ENCODE assay signal across 26 mouse cellular contexts in genomic region chr7:111856977-111857376, GRCm38 (mm10).
DNase-seq lines count a peak whose midpoint lies in the region; ATAC-seq and TF ChIP-seq lines count a peak whose summit lies in the region.
"Had no signal": no experiment of that assay in that cellular context is flagged by ENCODE, and none has a peak within 500 bp of the region (broad histone marks: within the 10 kb centered on the region; RNA-seq: fewer than 3 reads in every experiment).

No protein-coding gene starts in this region.

- 71% methylated on average over 5 of the region's 5 CpGs for WGBS in hindbrain, embryonic 10.5 days
- WGBS in hindbrain, embryonic 16.5 days, result 44% methylated on average over 5 of the region's 5 CpGs
- 68% methylated on average over 5 of the region's 5 CpGs for WGBS in embryonic facial prominence, embryonic 15.5 days
- 43% methylated on average over 5 of the region's 5 CpGs for WGBS in midbrain, embryonic 14.5 days

- no peak for ATAC-seq in hindbrain, embryonic 16.5 days
- peak; percentile 68 for ATAC-seq in embryonic facial prominence, embryonic 15.5 days (ENCODE audit: insufficient number of reproducible peaks, low FRiP score, low TSS enrichment, low read depth)
- ATAC-seq in midbrain, embryonic 14.5 days (ENCODE audit: low FRiP score, low TSS enrichment), result no peak; the same call in 1 of the 2 replicates
- ATAC-seq: forebrain, embryonic 15.5 days; intestine, embryonic 16.5 days; liver, embryonic 12.5 days had no signal

- H3K4me2 ChIP-seq in hindbrain, embryonic 16.5 days (ENCODE audit: low read length), result no peak overlapping the region
- H3K4me2 ChIP-seq in embryonic facial prominence, embryonic 15.5 days (replicated peaks), result no peak overlapping the region
- H3K4me2 ChIP-seq in midbrain, embryonic 14.5 days (ENCODE audit: low read length), result no peak overlapping the region
- H3K4me2 ChIP-seq: forebrain, embryonic 15.5 days; heart, embryonic 12.5 days; hindbrain, embryonic 15.5 days; kidney, embryonic 15.5 days; limb, embryonic 13.5 days; liver, embryonic 12.5 days; neural tube, embryonic 13.5 days had no signal

- DNase-seq in hindbrain, embryonic 10.5 days (ENCODE audit: low spot score), result peak; percentile 4
- DNase-seq in brain, embryonic 14.5 days (ENCODE audit: low read depth), result peak; percentile 74
- peak; percentile 65 for DNase-seq in midbrain, embryonic 14.5 days
- DNase-seq in adrenal gland, adult 8-10 months, result no peak
- no peak for DNase-seq in kidney, adult 18-20 months
- DNase-seq: adrenal gland, postnatal 10 days; cerebellum, adult 8-10 months; gastrocnemius, postnatal 14 days; heart, adult 18-20 months; heart, postnatal 10 days; kidney, postnatal 36 days; layer of hippocampus, postnatal 36 days; lung, adult 2 months; lung, postnatal 14 days; right cerebral cortex, postnatal 4 days; thymus, postnatal 14 days had no signal

- no peaks in the 10 kb centered on the region for H3K36me3 ChIP-seq in hindbrain, embryonic 10.5 days
- H3K36me3 ChIP-seq in hindbrain, embryonic 16.5 days (ENCODE audit: control insufficient read depth, insufficient read depth, low read length), result no peaks in the 10 kb centered on the region
- no peaks in the 10 kb centered on the region for H3K36me3 ChIP-seq in embryonic facial prominence, embryonic 15.5 days
- no peaks in the 10 kb centered on the region for H3K36me3 ChIP-seq in midbrain, embryonic 14.5 days (ENCODE audit: control insufficient read depth, insufficient read depth, low read length)
- H3K36me3 ChIP-seq: forebrain, embryonic 15.5 days; heart, embryonic 12.5 days; hindbrain, embryonic 15.5 days; kidney, embryonic 15.5 days; limb, embryonic 13.5 days; liver, embryonic 12.5 days; neural tube, embryonic 13.5 days had no signal

- H3K9me3 ChIP-seq in hindbrain, embryonic 10.5 days, result no peaks in the 10 kb centered on the region
- H3K9me3 ChIP-seq in hindbrain, embryonic 16.5 days (ENCODE audit: control insufficient read depth, low read length), result no peaks in the 10 kb centered on the region
- no peaks in the 10 kb centered on the region for H3K9me3 ChIP-seq in embryonic facial prominence, embryonic 15.5 days (replicated peaks)
- no peaks in the 10 kb centered on the region for H3K9me3 ChIP-seq in midbrain, embryonic 14.5 days (ENCODE audit: control insufficient read depth, low read length)
- H3K9me3 ChIP-seq: forebrain, embryonic 15.5 days; heart, embryonic 12.5 days; hindbrain, embryonic 15.5 days; kidney, embryonic 15.5 days; limb, embryonic 13.5 days; liver, embryonic 12.5 days; neural tube, embryonic 13.5 days had no signal

- H3K4me1 ChIP-seq in hindbrain, embryonic 10.5 days (replicated peaks), result no peaks in the 10 kb centered on the region
- H3K4me1 ChIP-seq in hindbrain, embryonic 16.5 days (ENCODE audit: control insufficient read depth, insufficient read depth, low read depth, low read length), result no peaks in the 10 kb centered on the region
- H3K4me1 ChIP-seq in embryonic facial prominence, embryonic 15.5 days, result no peaks in the 10 kb centered on the region
- no peaks in the 10 kb centered on the region for H3K4me1 ChIP-seq in midbrain, embryonic 14.5 days (ENCODE audit: control insufficient read depth, insufficient read depth, low read length)
- H3K4me1 ChIP-seq: forebrain, embryonic 15.5 days; hindbrain, embryonic 15.5 days; kidney, embryonic 15.5 days; limb, embryonic 13.5 days; liver, embryonic 12.5 days had no signal

- no peak overlapping the region for H3K9ac ChIP-seq in hindbrain, embryonic 16.5 days (ENCODE audit: low read depth, low read length)
- H3K9ac ChIP-seq in embryonic facial prominence, embryonic 15.5 days, result no peak overlapping the region
- no peak overlapping the region for H3K9ac ChIP-seq in midbrain, embryonic 14.5 days (replicated peaks; ENCODE audit: low read length)
- H3K9ac ChIP-seq: forebrain, embryonic 15.5 days; heart, embryonic 12.5 days; hindbrain, embryonic 15.5 days; kidney, embryonic 15.5 days; limb, embryonic 13.5 days; liver, embryonic 12.5 days; neural tube, embryonic 13.5 days had no signal

- TF ChIP-seq POLR2A in brain, embryonic 14.5 days (IDR thresholded peaks at IDR 0.05; ENCODE audit: borderline replicate concordance, extremely low read depth, insufficient read depth, insufficient read length, poor library complexity, severe bottlenecking), result no peak

- no peak overlapping the region for H3K27ac ChIP-seq in hindbrain, embryonic 10.5 days
- H3K27ac ChIP-seq in hindbrain, embryonic 16.5 days (ENCODE audit: low read depth, low read length), result no peak overlapping the region
- no peak overlapping the region for H3K27ac ChIP-seq in embryonic facial prominence, embryonic 15.5 days (replicated peaks)
- H3K27ac ChIP-seq in midbrain, embryonic 14.5 days (replicated peaks; ENCODE audit: low read depth, low read length), result no peak overlapping the region
- H3K27ac ChIP-seq: forebrain, embryonic 15.5 days; hindbrain, embryonic 15.5 days; kidney, embryonic 15.5 days; limb, embryonic 13.5 days; liver, embryonic 12.5 days; neural tube, embryonic 13.5 days had no signal

- no peak for TF ChIP-seq CTCF in brain, embryonic 14.5 days (IDR thresholded peaks at IDR 0.05; ENCODE audit: borderline replicate concordance, extremely low read depth, insufficient read depth, insufficient read length)

- no peak overlapping the region for H3K4me3 ChIP-seq in hindbrain, embryonic 10.5 days
- no peak overlapping the region for H3K4me3 ChIP-seq in hindbrain, embryonic 16.5 days (ENCODE audit: low read length)
- H3K4me3 ChIP-seq in embryonic facial prominence, embryonic 15.5 days (replicated peaks), result no peak overlapping the region
- H3K4me3 ChIP-seq in midbrain, embryonic 14.5 days (replicated peaks; ENCODE audit: low read depth, low read length), result no peak overlapping the region
- H3K4me3 ChIP-seq: forebrain, embryonic 15.5 days; heart, embryonic 12.5 days; hindbrain, embryonic 15.5 days; kidney, embryonic 15.5 days; limb, embryonic 13.5 days; liver, embryonic 12.5 days; neural tube, embryonic 13.5 days had no signal

- H3K27me3 ChIP-seq in hindbrain, embryonic 10.5 days (ENCODE audit: insufficient read depth, poor library complexity, severe bottlenecking), result no peaks in the 10 kb centered on the region
- no peaks in the 10 kb centered on the region for H3K27me3 ChIP-seq in hindbrain, embryonic 16.5 days (replicated peaks; ENCODE audit: control insufficient read depth, insufficient read depth, low read length)
- H3K27me3 ChIP-seq in embryonic facial prominence, embryonic 15.5 days, result no peaks in the 10 kb centered on the region
- no peaks in the 10 kb centered on the region for H3K27me3 ChIP-seq in midbrain, embryonic 14.5 days (ENCODE audit: control insufficient read depth, insufficient read depth, low read length)
- H3K27me3 ChIP-seq: forebrain, embryonic 15.5 days; heart, embryonic 12.5 days; hindbrain, embryonic 15.5 days; kidney, embryonic 15.5 days; limb, embryonic 13.5 days; liver, embryonic 12.5 days; neural tube, embryonic 13.5 days had no signal

Comparison
In these comparisons a context has a peak if more than half of its experiments do, and no peak if none do; other contexts are left out.
1. DNase-seq: peak in hindbrain, embryonic 10.5 days (single experiment), brain, embryonic 14.5 days (single experiment) and midbrain, embryonic 14.5 days (single experiment); none in adrenal gland, adult 8-10 months (single experiment) and kidney, adult 18-20 months (single experiment).